Mouse (Mus musculus): ENCODE data around the gene Gm49425. TPM values are rescaled to one million over a fixed set of nuclear protein-coding genes. Genes with fewer than 3 reads are reported as not detected.
"Not testable (repeated sequence)": the region's sequence is repeated elsewhere in the genome, so short reads cannot be mapped to it uniquely, and the experiment has no call there.

The Gm49425 gene
- total RNA-seq (2021) = not detected
- long read RNA-seq, experiment 1 = 0 reads
- long read RNA-seq, experiment 2 = 0 reads

GRCm38 (mm10) chr15:101517161-101517560, at the start of gene Gm49425:
TSS of gene Gm49425 (minus strand) at chr15:101517261.
- DNase-seq (ENCODE audit: low spot score in 2 of 2) = not testable (repeated sequence)

GRCm38 (mm10) chr15:101562850-101563249, 45.8 kb upstream of the Gm49425 start, which contains the start of gene Krt90:
TSS of gene Krt90 (minus strand) at chr15:101562950.
- DNase-seq (ENCODE audit: low spot score in 2 of 2) = no peak
- intact Hi-C loops (cut with DNase I) = no loop called here

More at GRCm38 (mm10) chr15:101517161-101517560, at the start of gene Gm49425:
- intact Hi-C loops (cut with DNase I) = not testable (repeated sequence)

GRCm38 (mm10) chr15:101558034-101558646, 41.1 kb upstream of the Gm49425 start:
- DNase-seq (ENCODE audit: low spot score in 2 of 2) = no peak
- intact Hi-C loops (cut with DNase I) = no loop called here

GRCm38 (mm10) chr15:101553169-101553568, 36.1 kb upstream of the Gm49425 start:
- intact Hi-C loops (cut with DNase I) = no loop called here
- DNase-seq (ENCODE audit: low spot score in 2 of 2) = peak in 1 of 2 experiments; percentile 27

GRCm38 (mm10) chr15:101552188-101552587, 35.1 kb upstream of the Gm49425 start:
- DNase-seq (ENCODE audit: low spot score in 2 of 2) = peak in 1 of 2 experiments; percentile 30
- intact Hi-C loops (cut with DNase I) = no loop called here

GRCm38 (mm10) chr15:101550567-101550966, 33.5 kb upstream of the Gm49425 start, which contains the start of gene Krt82:
TSS of gene Krt82 (minus strand) at chr15:101550667.
- intact Hi-C loops (cut with DNase I) = no loop called here
- no peak for DNase-seq (ENCODE audit: low spot score in 2 of 2)

GRCm38 (mm10) chr15:101544478-101544877, 27.4 kb upstream of the Gm49425 start:
- DNase-seq (ENCODE audit: low spot score in 2 of 2) = no peak
- intact Hi-C loops (cut with DNase I) = no loop called here

- intact Hi-C loops (cut with DNase I) = no loop called here
- DNase-seq (ENCODE audit: low spot score in 2 of 2) = no peak
Measured at GRCm38 (mm10) chr15:101542543-101542942, 25.5 kb upstream of the Gm49425 start.

GRCm38 (mm10) chr15:101538580-101538900, 21.5 kb upstream of the Gm49425 start:
- intact Hi-C loops (cut with DNase I) = no loop called here
- no peak for DNase-seq (ENCODE audit: low spot score in 2 of 2)

GRCm38 (mm10) chr15:101537864-101538579, 21.0 kb upstream of the Gm49425 start:
- intact Hi-C loops (cut with DNase I) = no loop called here
- no peak for DNase-seq (ENCODE audit: low spot score in 2 of 2)

GRCm38 (mm10) chr15:101536054-101536850, 19.2 kb upstream of the Gm49425 start:
- no peak for DNase-seq (ENCODE audit: low spot score in 2 of 2)
- intact Hi-C loops (cut with DNase I) = no loop called here

GRCm38 (mm10) chr15:101532720-101533119, 15.7 kb upstream of the Gm49425 start, which contains the start of gene Krt84:
TSS of gene Krt84 (minus strand) at chr15:101532820.
- DNase-seq (ENCODE audit: low spot score in 2 of 2) = no peak
- intact Hi-C loops (cut with DNase I) = no loop called here

- DNase-seq (ENCODE audit: low spot score in 2 of 2) = no peak
- intact Hi-C loops (cut with DNase I) = loop anchor here (5.0 kb wide), 1 partner anchor 195 kb away; no protein-coding TSS in a partner anchor
Measured at GRCm38 (mm10) chr15:101522556-101523232, 5.6 kb upstream of the Gm49425 start.

- intact Hi-C loops (cut with DNase I) = loop anchor here (1.0 to 5.0 kb wide), 4 partner anchors 179 to 455 kb away; no protein-coding TSS in a partner anchor
Measured at GRCm38 (mm10) chr15:101519792-101520191, 2.7 kb upstream of the Gm49425 start.

GRCm38 (mm10) chr15:101508247-101508646, 8.8 kb downstream of the Gm49425 start:
- DNase-seq (ENCODE audit: low spot score in 2 of 2) = no peak
- intact Hi-C loops (cut with DNase I) = no loop called here

More at GRCm38 (mm10) chr15:101519792-101520191, 2.7 kb upstream of the Gm49425 start:
- peak; percentile 79 to 90 for DNase-seq (ENCODE audit: low spot score in 2 of 2)

GRCm38 (mm10) chr15:101506896-101507758, 9.9 kb downstream of the Gm49425 start:
- intact Hi-C loops (cut with DNase I) = no loop called here
- no peak for DNase-seq (ENCODE audit: low spot score in 2 of 2)

- no peak for DNase-seq (ENCODE audit: low spot score in 2 of 2)
- intact Hi-C loops (cut with DNase I) = loop anchor here (10.0 kb wide), 1 partner anchor 152 kb away; no protein-coding TSS in a partner anchor
Measured at GRCm38 (mm10) chr15:101497181-101497580, 19.9 kb downstream of the Gm49425 start.

GRCm38 (mm10) chr15:101495266-101495665, 21.8 kb downstream of the Gm49425 start:
- DNase-seq (ENCODE audit: low spot score in 2 of 2) = no peak
- intact Hi-C loops (cut with DNase I) = loop anchor here (10.0 kb wide), 1 partner anchor 150 kb away; no protein-coding TSS in a partner anchor
